ENCODE assay signal across 8 mouse cellular contexts in genomic region chr12:55442861-55443850, GRCm38 (mm10). TPM values are rescaled to one million over a fixed set of nuclear protein-coding genes. Genes with fewer than 3 reads are reported as not detected.
DNase-seq lines count a peak whose midpoint lies in the region; ATAC-seq and TF ChIP-seq lines count a peak whose summit lies in the region.

No protein-coding gene starts in this region.

- H3K9me3 ChIP-seq in liver, postnatal 0 days (ENCODE audit: low read length) = no peaks in the 10 kb centered on the region
- no peaks in the 10 kb centered on the region for H3K9me3 ChIP-seq in forebrain, embryonic 11.5 days (ENCODE audit: control insufficient read depth, low read length)

- TF ChIP-seq CTCF in liver, postnatal 0 days (IDR thresholded peaks at IDR 0.05; ENCODE audit: low read depth) = no peak

- peak; percentile 22 for ATAC-seq in inflammation-experienced regulatory T-cells, adult 6 months
- peak; percentile 7; the same call in 1 of the 2 replicates for ATAC-seq in liver, postnatal 0 days
- no peak for ATAC-seq in forebrain, embryonic 11.5 days (replicated peaks; ENCODE audit: low FRiP score)

- no peak overlapping the region for H3K9ac ChIP-seq in liver, postnatal 0 days (replicated peaks)
- no peak overlapping the region for H3K9ac ChIP-seq in forebrain, embryonic 11.5 days (ENCODE audit: low read length)

- H3K27me3 ChIP-seq in liver, postnatal 0 days (ENCODE audit: insufficient read depth, low read length) = no peaks in the 10 kb centered on the region
- H3K27me3 ChIP-seq in forebrain, embryonic 11.5 days (ENCODE audit: control insufficient read depth, insufficient read depth, low read length) = no peaks in the 10 kb centered on the region

- no peak for TF ChIP-seq EP300 in liver, postnatal 0 days (IDR thresholded peaks at IDR 0.05; ENCODE audit: low read depth)

- H3K36me3 ChIP-seq in liver, postnatal 0 days (replicated peaks; ENCODE audit: insufficient read depth, low read length) = no peaks in the 10 kb centered on the region
- no peaks in the 10 kb centered on the region for H3K36me3 ChIP-seq in forebrain, embryonic 11.5 days (ENCODE audit: control insufficient read depth, insufficient read depth, low read length)

- H3K27ac ChIP-seq in liver, postnatal 0 days (ENCODE audit: low read depth) = 0 out of 2 replicates have a peak overlapping the region, but pooled peaks have one; percentile 32
- H3K27ac ChIP-seq in forebrain, embryonic 11.5 days (ENCODE audit: low read depth, low read length) = no peak overlapping the region

- H3K4me1 ChIP-seq in liver, postnatal 0 days (ENCODE audit: insufficient read depth) = peaks cover 41% of the 10 kb centered on the region
- peaks cover 16% of the 10 kb centered on the region for H3K4me1 ChIP-seq in forebrain, embryonic 11.5 days (replicated peaks; ENCODE audit: control insufficient read depth, insufficient read depth, low read length)

- H3K4me3 ChIP-seq in liver, postnatal 0 days (ENCODE audit: low read depth, low read length) = no peak overlapping the region
- no peak overlapping the region for H3K4me3 ChIP-seq in forebrain, embryonic 11.5 days (ENCODE audit: low read depth, low read length)

- WGBS in liver, postnatal 0 days (ENCODE audit: insufficient replicate concordance) = 56% methylated on average over 9 of the region's 9 CpGs
- WGBS in forebrain, embryonic 11.5 days = 73% methylated on average over 9 of the region's 9 CpGs

- peak; percentile 59 for DNase-seq in layer of hippocampus, adult 11-12 months (ENCODE audit: low spot score)
- no peak for DNase-seq in layer of hippocampus, adult 9-10 months (ENCODE audit: low spot score)
- peak; percentile 98 for DNase-seq in adipocyte (ENCODE audit: low spot score)
- peak; percentile 56 to 81 for DNase-seq in gastrocnemius, postnatal 4 days (ENCODE audit: low spot score in 2 of 2)
- DNase-seq in liver, postnatal 0 days = peak; percentile 54
- peak; percentile 25 to 53 for DNase-seq in right cerebral cortex, adult 2 months (ENCODE audit: low spot score in 2 of 2)
- no peak for DNase-seq in forebrain, embryonic 11.5 days (ENCODE audit: low spot score)

- no peak overlapping the region for H3K4me2 ChIP-seq in liver, postnatal 0 days (ENCODE audit: low read depth, low read length)
- H3K4me2 ChIP-seq in forebrain, embryonic 11.5 days (ENCODE audit: low read depth, low read length, severe bottlenecking) = no peak overlapping the region

RNA-seq across cellular contexts. Expression of gene Nfkbia, which starts 49.3 kb away (rescaled TPM):
- 10 to 100 TPM; 37.1 to 46.5 TPM for total RNA-seq in gastrocnemius, postnatal 4 days (2021)
- polyA plus RNA-seq in inflammation-experienced regulatory T-cells, adult 6 months (2017; shearing (Covaris generic)) = 100 to 1,000 TPM; 545 to 574 (median 562) TPM
- polyA plus RNA-seq in liver, postnatal 0 days (2015; fragmentation: Nextera tagmentation; extraction: Ambion mirVana) = 27.9 and 38.5 TPM in 2 replicates
- polyA plus RNA-seq in forebrain, embryonic 11.5 days (2014; fragmentation: Nextera tagmentation; extraction: Ambion mirVana) = 40.8 and 41.2 TPM in 2 replicates

RNA-seq across cellular contexts. Expression of gene Psma6, which starts 59.1 kb away (rescaled TPM):
- total RNA-seq in gastrocnemius, postnatal 4 days (2021) = 100 to 1,000 TPM; 240 to 247 TPM
- 100 to 1,000 TPM; 255 to 323 (median 266) TPM for polyA plus RNA-seq in inflammation-experienced regulatory T-cells, adult 6 months (2017; shearing (Covaris generic))
- polyA plus RNA-seq in liver, postnatal 0 days (2015; fragmentation: Nextera tagmentation; extraction: Ambion mirVana) = 177 and 184 TPM in 2 replicates
- 425 and 448 TPM in 2 replicates for polyA plus RNA-seq in forebrain, embryonic 11.5 days (2014; fragmentation: Nextera tagmentation; extraction: Ambion mirVana)

Comparison
In these comparisons a context has a peak if more than half of its experiments do, and no peak if none do; other contexts are left out.
1. DNase-seq: peak in layer of hippocampus, adult 11-12 months (single experiment), adipocyte (single experiment), gastrocnemius, postnatal 4 days (2 of 2), liver, postnatal 0 days (single experiment) and right cerebral cortex, adult 2 months (2 of 2); none in layer of hippocampus, adult 9-10 months (single experiment) and forebrain, embryonic 11.5 days (single experiment).
2. RNA of gene Nfkbia, which starts 49.3 kb away (polyA plus RNA-seq): 545 to 574 TPM in inflammation-experienced regulatory T-cells, adult 6 months; 40.8 to 41.2 TPM in forebrain, embryonic 11.5 days and 27.9 to 38.5 TPM in liver, postnatal 0 days; every median in the first group is over 10 times any median in the second.